Mouse (Mus musculus) neural tube, embryonic 12.5 days (tissue): ENCODE data around the gene Pla2g16. TPM values are rescaled to one million over a fixed set of nuclear protein-coding genes. Genes with fewer than 3 reads are reported as not detected.

Source experiments
- ATAC-seq: fragments of 200-750 bp; cut with Nextera tagmentation; 2 replicates; pipeline ENCODE4 v1.8.0; 2017; ENCODE audit warnings: low read depth, mild to moderate bottlenecking, moderate TSS enrichment, moderate library complexity; ENCODE audit not compliant: low FRiP score
- H3K27ac ChIP-seq: fragments of 300-500 bp; sonication (generic); 2 replicates; pipeline ENCODE4 v1.5.1; 2016
- H3K27me3 ChIP-seq: fragments of 300-500 bp; sonication (generic); replicated peaks from 2 replicates; pipeline ENCODE4 v1.6.1; 2016; ENCODE audit warnings: mild to moderate bottlenecking
- H3K36me3 ChIP-seq: fragments of 300-500 bp; sonication (generic); 2 replicates; pipeline ENCODE4 v1.6.1; 2016; ENCODE audit warnings: mild to moderate bottlenecking
- H3K4me1 ChIP-seq: fragments of 300-500 bp; sonication (generic); 2 replicates; pipeline ENCODE4 v1.6.1; 2016
- H3K4me2 ChIP-seq: fragments of 300-500 bp; sonication (generic); replicated peaks from 2 replicates; pipeline ENCODE4 v1.6.1; 2016; ENCODE audit warnings: mild to moderate bottlenecking
- H3K4me3 ChIP-seq: fragments of 300-500 bp; sonication (generic); 2 replicates; pipeline ENCODE4 v1.5.1; 2016
- H3K9ac ChIP-seq: fragments of 300-500 bp; sonication (generic); 2 replicates; pipeline ENCODE4 v1.6.1; 2016; ENCODE audit warnings: mild to moderate bottlenecking
- H3K9me3 ChIP-seq: fragments of 300-500 bp; sonication (generic); 2 replicates; pipeline ENCODE4 v1.6.1; 2016; ENCODE audit warnings: mild to moderate bottlenecking
- WGBS: fragments of 180-500 bp; shearing (Covaris S2); methylation state at CpG from one replicate; pipeline ENCODE4 v1.1.7; 2016; 5-methylcytosine and 5-hydroxymethylcytosine counted together
- polyA plus RNA-seq: library from polyadenylated mRNA; unstranded; fragments of >200 nt; fragmentation: Nextera tagmentation; extraction: Ambion mirVana; gene quantifications from 2 replicates; pipeline ENCODE4 v1.2.1, GENCODE M21; 2016

Gene Pla2g16
- polyA plus RNA-seq, 1 experiment from 2014 or later = 3.5 TPM

- no peak overlapping the region for H3K4me2 ChIP-seq
- no peak overlapping the region for H3K9ac ChIP-seq
- WGBS = 79% methylated on average over 4 of the region's 4 CpGs
- no peak overlapping the region for H3K4me3 ChIP-seq
- H3K4me1 ChIP-seq = peaks cover 13% of the 10 kb centered on the region
- H3K36me3 ChIP-seq = no peaks in the 10 kb centered on the region
- H3K9me3 ChIP-seq = no peaks in the 10 kb centered on the region
- no peak overlapping the region for H3K27ac ChIP-seq
- no peak for ATAC-seq
- H3K27me3 ChIP-seq = no peaks in the 10 kb centered on the region
Observed at GRCm38 (mm10) chr19:7601551-7601950, 44.3 kb downstream of the Pla2g16 start.

- no peak overlapping the region for H3K4me3 ChIP-seq
- WGBS = 95% methylated on average over 10 of the region's 10 CpGs
- H3K4me2 ChIP-seq = no peak overlapping the region
- no peaks in the 10 kb centered on the region for H3K9me3 ChIP-seq
- no peaks in the 10 kb centered on the region for H3K36me3 ChIP-seq
- no peak overlapping the region for H3K9ac ChIP-seq
- H3K4me1 ChIP-seq = peaks cover 21% of the 10 kb centered on the region
- no peak overlapping the region for H3K27ac ChIP-seq
- no peaks in the 10 kb centered on the region for H3K27me3 ChIP-seq
- no peak for ATAC-seq
Observed at GRCm38 (mm10) chr19:7604107-7604506, 46.8 kb downstream of the Pla2g16 start.

GRCm38 (mm10) chr19:7605013-7605412 is 47.8 kb downstream of the Pla2g16 start:
- no peak overlapping the region for H3K4me3 ChIP-seq
- H3K9me3 ChIP-seq = no peaks in the 10 kb centered on the region
- peaks cover 21% of the 10 kb centered on the region for H3K4me1 ChIP-seq
- no peak overlapping the region for H3K4me2 ChIP-seq
- H3K27ac ChIP-seq = no peak overlapping the region
- 0 out of 2 replicates have a peak, but pooled peaks cover 2% of the 10 kb centered on the region for H3K27me3 ChIP-seq
- no peak for ATAC-seq
- H3K9ac ChIP-seq = no peak overlapping the region
- H3K36me3 ChIP-seq = no peaks in the 10 kb centered on the region

GRCm38 (mm10) chr19:7605930-7606783 is 48.9 kb downstream of the Pla2g16 start:
- no peak overlapping the region for H3K27ac ChIP-seq
- 4% methylated on average over 15 of the region's 15 CpGs for WGBS
- H3K4me1 ChIP-seq = peaks cover 21% of the 10 kb centered on the region
- peak overlapping the region; percentile 18 for H3K4me3 ChIP-seq
- H3K27me3 ChIP-seq = 0 out of 2 replicates have a peak, but pooled peaks cover 4% of the 10 kb centered on the region
- no peaks in the 10 kb centered on the region for H3K9me3 ChIP-seq
- no peak overlapping the region for H3K9ac ChIP-seq
- peak; percentile 81 for ATAC-seq
- H3K4me2 ChIP-seq = peak overlapping the region; percentile 55
- H3K36me3 ChIP-seq = no peaks in the 10 kb centered on the region

GRCm38 (mm10) chr19:7606801-7607689 is 49.8 kb downstream of the Pla2g16 start, which contains the start of gene Lgals12:
TSS of gene Lgals12 (minus strand) at chr19:7607193.
- ATAC-seq = peak; percentile 35
- H3K27ac ChIP-seq = no peak within 1 kb of the TSS

GRCm38 (mm10) chr19:7607690-7608201 is 50.5 kb downstream of the Pla2g16 start:
- ATAC-seq = no peak
- Histone ChIP-seq H3K4me2 (no peak overlapping the region), H3K27me3 (peaks cover 19% of the 10 kb centered on the region), H3K4me3 (no peak overlapping the region), H3K9ac (no peak overlapping the region), H3K36me3 (no peaks in the 10 kb centered on the region), H3K9me3 (no peaks in the 10 kb centered on the region), H3K27ac (no peak overlapping the region), H3K4me1 (peaks cover 26% of the 10 kb centered on the region)
- 79% methylated on average over 7 of the region's 7 CpGs for WGBS

More at GRCm38 (mm10) chr19:7606801-7607689, 49.8 kb downstream of the Pla2g16 start, which contains the start of gene Lgals12:
- peak within 1 kb of the TSS; percentile 18 for H3K4me3 ChIP-seq
- 8% methylated on average over 15 of the region's 15 CpGs for WGBS
- peak within 1 kb of the TSS; percentile 55 for H3K4me2 ChIP-seq
- peaks cover 21% of the 10 kb centered on the region for H3K4me1 ChIP-seq
- H3K9ac ChIP-seq = no peak within 1 kb of the TSS
- H3K9me3 ChIP-seq = no peaks in the 10 kb centered on the region
- H3K36me3 ChIP-seq = no peaks in the 10 kb centered on the region
- H3K27me3 ChIP-seq = peaks cover 12% of the 10 kb centered on the region; the same call in 1 of the 2 replicates

- H3K27me3 ChIP-seq = peaks cover 25% of the 10 kb centered on the region
- no peak within 1 kb of the TSS for H3K27ac ChIP-seq
- peak; percentile 26; the same call in 1 of the 2 replicates for ATAC-seq
Observed at GRCm38 (mm10) chr19:7611942-7612757, 54.9 kb downstream of the Pla2g16 start, which contains the start of gene Hrasls5. TSS of gene Hrasls5 (plus strand) at chr19:7612541.

GRCm38 (mm10) chr19:7613151-7613550 is 55.9 kb downstream of the Pla2g16 start:
- H3K9me3 ChIP-seq = no peaks in the 10 kb centered on the region
- no peak overlapping the region for H3K9ac ChIP-seq
- peaks cover 25% of the 10 kb centered on the region for H3K27me3 ChIP-seq
- whole genome bisulfite sequencing = 83% methylated on average over 7 of the region's 7 CpGs
- H3K4me3 ChIP-seq = no peak overlapping the region
- no peaks in the 10 kb centered on the region for H3K36me3 ChIP-seq
- no peak for ATAC-seq
- H3K27ac ChIP-seq = no peak overlapping the region
- peaks cover 5% of the 10 kb centered on the region; the same call in 1 of the 2 replicates for H3K4me1 ChIP-seq
- H3K4me2 ChIP-seq = no peak overlapping the region

More at GRCm38 (mm10) chr19:7611942-7612757, 54.9 kb downstream of the Pla2g16 start, which contains the start of gene Hrasls5:
- Histone ChIP-seq H3K9ac (peak within 1 kb of the TSS; percentile 45), H3K4me3 (peak within 1 kb of the TSS; percentile 40), H3K4me2 (peak within 1 kb of the TSS; percentile 87), H3K4me1 (peaks cover 7% of the 10 kb centered on the region), H3K36me3 (no peaks in the 10 kb centered on the region), H3K9me3 (no peaks in the 10 kb centered on the region)
- WGBS = 3% methylated on average over 54 of the region's 54 CpGs

- ATAC-seq = no peak
- no peaks in the 10 kb centered on the region for H3K36me3 ChIP-seq
- no peak overlapping the region for H3K9ac ChIP-seq
- no peak overlapping the region for H3K4me3 ChIP-seq
- H3K27me3 ChIP-seq = peaks cover 19% of the 10 kb centered on the region
- no peak overlapping the region for H3K4me2 ChIP-seq
- H3K27ac ChIP-seq = no peak overlapping the region
- no peaks in the 10 kb centered on the region for H3K9me3 ChIP-seq
- WGBS = 84% methylated on average over 5 of the region's 5 CpGs
- peaks cover 5% of the 10 kb centered on the region; the same call in 1 of the 2 replicates for H3K4me1 ChIP-seq
Observed at GRCm38 (mm10) chr19:7616231-7616930, 59.1 kb downstream of the Pla2g16 start.

- H3K27ac ChIP-seq = no peak overlapping the region
- peaks cover 12% of the 10 kb centered on the region for H3K27me3 ChIP-seq
- H3K4me2 ChIP-seq = no peak overlapping the region
- H3K36me3 ChIP-seq = no peaks in the 10 kb centered on the region
- H3K4me1 ChIP-seq = peaks cover 5% of the 10 kb centered on the region; the same call in 1 of the 2 replicates
- ATAC-seq = no peak
- H3K4me3 ChIP-seq = no peak overlapping the region
- WGBS = 58% methylated on average over 3 of the region's 3 CpGs
- no peaks in the 10 kb centered on the region for H3K9me3 ChIP-seq
- no peak overlapping the region for H3K9ac ChIP-seq
Observed at GRCm38 (mm10) chr19:7617085-7617484, 59.8 kb downstream of the Pla2g16 start.

GRCm38 (mm10) chr19:7617696-7618095 is 60.4 kb downstream of the Pla2g16 start:
- H3K9me3 ChIP-seq = no peaks in the 10 kb centered on the region

More at GRCm38 (mm10) chr19:7617696-7618095, 60.4 kb downstream of the Pla2g16 start:
- Histone ChIP-seq H3K27me3 (peaks cover 6% of the 10 kb centered on the region), H3K27ac (no peak overlapping the region), H3K4me3 (no peak overlapping the region), H3K36me3 (no peaks in the 10 kb centered on the region), H3K4me1 (no peaks in the 10 kb centered on the region), H3K9ac (no peak overlapping the region), H3K4me2 (no peak overlapping the region)
- 45% methylated on average over 7 of the region's 7 CpGs for whole genome bisulfite sequencing
- no peak for ATAC-seq
